Mouse (Mus musculus) thymus, postnatal 36 days (tissue): ENCODE data around the gene Hist1h2ah.
"Not testable (repeated sequence)": the region's sequence is repeated elsewhere in the genome, so short reads cannot be mapped to it uniquely, and the experiment has no call there.

ENCODE experiments used
- DNase-seq, 2 experiments: peaks; one replicate each; pipeline ENCODE4 v3.0.0; 2022; ENCODE audit warnings: mixed read lengths in 2 of 2

The Hist1h2ah gene

GRCm38 (mm10) chr13:22035267-22036148 is at the start of gene Hist1h2ah, which contains the start of gene Hist1h2bk:
Gene Hist1h2ah (minus strand): TSS chr13:22035568.
Gene Hist1h2bk (plus strand): TSS chr13:22035870.
- DNase-seq = peak; percentile 79 to 82

- DNase-seq = not testable (repeated sequence)
Measured at GRCm38 (mm10) chr13:22084140-22084539, 48.8 kb upstream of the Hist1h2ah start, which contains the start of gene Vmn1r188. Gene Vmn1r188 (plus strand): TSS chr13:22084440.

- DNase-seq = no peak
Measured at GRCm38 (mm10) chr13:22063468-22063867, 28.1 kb upstream of the Hist1h2ah start.

- no peak for DNase-seq
Measured at GRCm38 (mm10) chr13:22061422-22061821, 26.1 kb upstream of the Hist1h2ah start.

GRCm38 (mm10) chr13:22053754-22054153 is 18.4 kb upstream of the Hist1h2ah start:
- DNase-seq = no peak

GRCm38 (mm10) chr13:22051523-22051859 is 16.1 kb upstream of the Hist1h2ah start:
- no peak for DNase-seq

- peak; percentile 94 to 95 for DNase-seq
Measured at GRCm38 (mm10) chr13:22050591-22051522, 15.5 kb upstream of the Hist1h2ah start.

GRCm38 (mm10) chr13:22049737-22050440 is 14.5 kb upstream of the Hist1h2ah start:
- peak; percentile 47 to 63 for DNase-seq

- peak; percentile 21 for DNase-seq
Measured at GRCm38 (mm10) chr13:22049041-22049440, 13.7 kb upstream of the Hist1h2ah start.

- peak in 1 of 2 experiments; percentile 31 for DNase-seq
Measured at GRCm38 (mm10) chr13:22045311-22045710, 9.9 kb upstream of the Hist1h2ah start.

- DNase-seq = no peak
Measured at GRCm38 (mm10) chr13:22044432-22045155, 9.2 kb upstream of the Hist1h2ah start.

GRCm38 (mm10) chr13:22043503-22044431 is 8.4 kb upstream of the Hist1h2ah start:
- DNase-seq = no peak

GRCm38 (mm10) chr13:22042568-22043502 is 7.5 kb upstream of the Hist1h2ah start, which contains the start of the genes Hist1h2ag and Hist1h2bj:
Gene Hist1h2ag (minus strand): TSS chr13:22042944.
Gene Hist1h2bj (plus strand): TSS chr13:22043214.
- DNase-seq = peak; percentile 79 to 84

- no peak for DNase-seq
Measured at GRCm38 (mm10) chr13:22041651-22042567, 6.5 kb upstream of the Hist1h2ah start.

- DNase-seq = peak; percentile 97 to 99
Measured at GRCm38 (mm10) chr13:22041142-22041536, 5.8 kb upstream of the Hist1h2ah start, which contains the start of gene Hist1h4i. Gene Hist1h4i (minus strand): TSS chr13:22041362.

GRCm38 (mm10) chr13:22040464-22041141 is 5.2 kb upstream of the Hist1h2ah start:
- no peak for DNase-seq

- no peak for DNase-seq
Measured at GRCm38 (mm10) chr13:22039951-22040463, 4.6 kb upstream of the Hist1h2ah start.
